Comparison of ENCODE assay signal across 23 mouse cellular contexts in the genomic region with DNA sequence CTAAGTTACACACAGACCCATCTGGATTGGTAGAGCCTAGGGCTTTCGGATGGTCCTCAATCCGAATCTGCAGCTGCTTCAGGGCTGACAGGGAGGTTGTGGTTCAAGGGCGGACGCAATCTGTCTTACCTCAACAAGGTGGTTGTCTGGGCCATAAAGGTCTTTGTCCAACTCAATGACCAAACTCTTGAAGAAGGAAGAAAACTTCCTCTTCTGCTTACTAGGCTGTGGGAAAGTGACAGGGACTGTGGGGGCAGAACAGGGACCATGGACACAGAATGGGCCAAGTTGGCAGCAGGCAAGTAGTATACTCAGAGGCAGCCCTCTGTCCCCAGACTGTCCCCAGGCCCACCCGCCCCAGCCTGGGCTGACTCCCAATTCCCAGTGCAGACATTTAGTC. TPM values are rescaled to one million over a fixed set of nuclear protein-coding genes. Genes with fewer than 3 reads are reported as not detected.
DNase-seq lines count a peak whose midpoint lies in the region; ATAC-seq and TF ChIP-seq lines count a peak whose summit lies in the region.
"Had no signal": no experiment of that assay in that cellular context is flagged by ENCODE, and none has a peak within 500 bp of the region (broad histone marks: within the 10 kb centered on the region; RNA-seq: fewer than 3 reads in every experiment).

No protein-coding gene starts in this region.

- peak overlapping the region; percentile 84 for H3K27ac ChIP-seq in hindbrain, embryonic 10.5 days
- H3K27ac ChIP-seq in hindbrain, postnatal 0 days: no peak overlapping the region
- peak overlapping the region; percentile 85; the same call in 1 of the 2 replicates for H3K27ac ChIP-seq in hindbrain, embryonic 11.5 days (ENCODE audit: low read depth, low read length)
- peak overlapping the region; percentile 96 for H3K27ac ChIP-seq in midbrain, embryonic 12.5 days (replicated peaks)
- H3K27ac ChIP-seq in neural tube, embryonic 14.5 days (ENCODE audit: low read depth, low read length): peak overlapping the region; percentile 78; the same call in 1 of the 2 replicates
- H3K27ac ChIP-seq: embryonic facial prominence, embryonic 13.5 days; heart, adult 2 months; heart, embryonic 15.5 days; limb, embryonic 12.5 days; liver, embryonic 14.5 days had no signal

- H3K9me3 ChIP-seq in hindbrain, embryonic 10.5 days: no peaks in the 10 kb centered on the region
- no peaks in the 10 kb centered on the region for H3K9me3 ChIP-seq in hindbrain, postnatal 0 days (ENCODE audit: low read length)
- H3K9me3 ChIP-seq in hindbrain, embryonic 11.5 days (ENCODE audit: control insufficient read depth, low read length): no peaks in the 10 kb centered on the region
- no peaks in the 10 kb centered on the region for H3K9me3 ChIP-seq in midbrain, embryonic 12.5 days
- no peaks in the 10 kb centered on the region for H3K9me3 ChIP-seq in neural tube, embryonic 14.5 days (ENCODE audit: control insufficient read depth, low read length)
- H3K9me3 ChIP-seq: embryonic facial prominence, embryonic 13.5 days; heart, embryonic 15.5 days; limb, embryonic 12.5 days had no signal

- peaks cover 73% of the 10 kb centered on the region for H3K27me3 ChIP-seq in hindbrain, embryonic 10.5 days (ENCODE audit: insufficient read depth, poor library complexity, severe bottlenecking)
- no peaks in the 10 kb centered on the region for H3K27me3 ChIP-seq in hindbrain, postnatal 0 days (ENCODE audit: insufficient read depth, low read length)
- peaks cover 9% of the 10 kb centered on the region for H3K27me3 ChIP-seq in hindbrain, embryonic 11.5 days (ENCODE audit: control insufficient read depth, insufficient read depth, low read length)
- peaks cover 22% of the 10 kb centered on the region for H3K27me3 ChIP-seq in midbrain, embryonic 12.5 days
- no peaks in the 10 kb centered on the region for H3K27me3 ChIP-seq in neural tube, embryonic 14.5 days (ENCODE audit: control insufficient read depth, insufficient read depth, low read length)
- H3K27me3 ChIP-seq: heart, embryonic 15.5 days had no signal

- no peak for DNase-seq in hindbrain, embryonic 10.5 days (ENCODE audit: low spot score)
- no peak for DNase-seq in hindbrain, postnatal 0 days (ENCODE audit: low spot score)
- DNase-seq in hindbrain, embryonic 11.5 days (ENCODE audit: low spot score): no peak
- DNase-seq in embryo, embryonic 9.5 days (ENCODE audit: extremely low spot score): no peak
- no peak for DNase-seq in urinary bladder, postnatal 10 days (ENCODE audit: low spot score)
- no peak for DNase-seq in frontal cortex, adult 2 months (ENCODE audit: extremely low spot score in 1 of 2, low spot score in 1 of 2)
- DNase-seq: adrenal gland, adult 2 months; cerebellum, adult 8-10 months; gastrocnemius, adult 2 months; heart, adult 2 months; kidney, adult 11 months; kidney, postnatal 10 days; right cerebral cortex, postnatal 4 days had no signal

- no peak overlapping the region for H3K4me3 ChIP-seq in hindbrain, embryonic 10.5 days
- no peak overlapping the region for H3K4me3 ChIP-seq in hindbrain, postnatal 0 days (ENCODE audit: low read length)
- H3K4me3 ChIP-seq in hindbrain, embryonic 11.5 days (ENCODE audit: low read depth, low read length): no peak overlapping the region
- H3K4me3 ChIP-seq in midbrain, embryonic 12.5 days: no peak overlapping the region
- H3K4me3 ChIP-seq in neural tube, embryonic 14.5 days (ENCODE audit: low read depth, low read length): no peak overlapping the region
- H3K4me3 ChIP-seq: embryonic facial prominence, embryonic 13.5 days; gastrocnemius, adult 2 months; heart, adult 2 months; heart, embryonic 15.5 days; limb, embryonic 12.5 days had no signal

- TF ChIP-seq CTCF in hindbrain, postnatal 0 days (IDR thresholded peaks at IDR 0.05; ENCODE audit: low read depth): no peak

- 90% methylated on average over 5 of the region's 5 CpGs for WGBS in hindbrain, embryonic 10.5 days
- WGBS in hindbrain, postnatal 0 days: 83% methylated on average over 5 of the region's 5 CpGs
- WGBS in hindbrain, embryonic 11.5 days: 95% methylated on average over 5 of the region's 5 CpGs
- 95% methylated on average over 5 of the region's 5 CpGs for WGBS in midbrain, embryonic 12.5 days
- WGBS in neural tube, embryonic 14.5 days: 85% methylated on average over 5 of the region's 5 CpGs

- H3K4me2 ChIP-seq in hindbrain, postnatal 0 days (ENCODE audit: low read depth, low read length): no peak overlapping the region
- no peak overlapping the region for H3K4me2 ChIP-seq in hindbrain, embryonic 11.5 days (replicated peaks; ENCODE audit: low read depth, low read length)
- H3K4me2 ChIP-seq in midbrain, embryonic 12.5 days (replicated peaks): peak overlapping the region; percentile 42
- H3K4me2 ChIP-seq in neural tube, embryonic 14.5 days (ENCODE audit: low read depth, low read length): no peak overlapping the region
- H3K4me2 ChIP-seq: embryonic facial prominence, embryonic 13.5 days; heart, embryonic 15.5 days; limb, embryonic 12.5 days had no signal

- H3K9ac ChIP-seq in hindbrain, postnatal 0 days (replicated peaks; ENCODE audit: low read length): no peak overlapping the region
- H3K9ac ChIP-seq in hindbrain, embryonic 11.5 days (ENCODE audit: low read depth, low read length): no peak overlapping the region
- peak overlapping the region; percentile 51 for H3K9ac ChIP-seq in midbrain, embryonic 12.5 days (replicated peaks)
- no peak overlapping the region for H3K9ac ChIP-seq in neural tube, embryonic 14.5 days (replicated peaks; ENCODE audit: low read depth, low read length)
- H3K9ac ChIP-seq: embryonic facial prominence, embryonic 13.5 days; heart, embryonic 15.5 days; limb, embryonic 12.5 days; liver, embryonic 14.5 days had no signal

- peaks cover 52% of the 10 kb centered on the region for H3K36me3 ChIP-seq in hindbrain, embryonic 10.5 days
- H3K36me3 ChIP-seq in hindbrain, postnatal 0 days (ENCODE audit: insufficient read depth, low read length): peaks cover 11% of the 10 kb centered on the region
- no peaks in the 10 kb centered on the region; the same call in 1 of the 2 replicates for H3K36me3 ChIP-seq in hindbrain, embryonic 11.5 days (ENCODE audit: control insufficient read depth, insufficient read depth, low read length)
- H3K36me3 ChIP-seq in midbrain, embryonic 12.5 days: peaks cover 54% of the 10 kb centered on the region
- H3K36me3 ChIP-seq in neural tube, embryonic 14.5 days (ENCODE audit: control insufficient read depth, insufficient read depth, low read length): peaks cover 40% of the 10 kb centered on the region

- peaks cover 72% of the 10 kb centered on the region for H3K4me1 ChIP-seq in hindbrain, embryonic 10.5 days (replicated peaks)
- H3K4me1 ChIP-seq in hindbrain, postnatal 0 days (ENCODE audit: insufficient read depth, low read length): peaks cover 25% of the 10 kb centered on the region
- H3K4me1 ChIP-seq in hindbrain, embryonic 11.5 days (replicated peaks; ENCODE audit: control insufficient read depth, insufficient read depth, low read length): peaks cover 30% of the 10 kb centered on the region
- peaks cover 67% of the 10 kb centered on the region for H3K4me1 ChIP-seq in midbrain, embryonic 12.5 days
- peaks cover 49% of the 10 kb centered on the region for H3K4me1 ChIP-seq in neural tube, embryonic 14.5 days (ENCODE audit: control insufficient read depth, insufficient read depth, low read length)

- no peak for ATAC-seq in hindbrain, postnatal 0 days
- ATAC-seq in hindbrain, embryonic 11.5 days (ENCODE audit: low FRiP score): no peak
- ATAC-seq in midbrain, embryonic 12.5 days (ENCODE audit: low FRiP score, low read depth): no peak
- ATAC-seq in neural tube, embryonic 14.5 days (ENCODE audit: low read depth): no peak

RNA-seq across cellular contexts. Expression of a gene that starts 8.7 kb away (rescaled TPM):
- 16.5 and 19.3 TPM in 2 replicates for polyA plus RNA-seq in hindbrain, embryonic 10.5 days (2016; fragmentation: Nextera tagmentation; extraction: Ambion mirVana)
- 38.3 and 46.2 TPM in 2 replicates for total RNA-seq in hindbrain, postnatal 0 days (2014; rRNA removed)
- 25.0 and 26.9 TPM in 2 replicates for polyA plus RNA-seq in hindbrain, postnatal 0 days (2015; fragmentation: Nextera tagmentation; extraction: Ambion mirVana)
- 8.6 and 8.7 TPM in 2 replicates for polyA plus RNA-seq in hindbrain, embryonic 11.5 days (2014; fragmentation: Nextera tagmentation; extraction: Ambion mirVana)
- 18.3 and 22.1 TPM in 2 replicates for polyA plus RNA-seq in midbrain, embryonic 12.5 days (2016; fragmentation: Nextera tagmentation; extraction: Ambion mirVana)
- 13.3 and 13.6 TPM in 2 replicates for polyA plus RNA-seq in neural tube, embryonic 14.5 days (2014; fragmentation: Nextera tagmentation; extraction: Ambion mirVana)
- 47.1 and 50.5 TPM in 2 replicates for polyA plus RNA-seq in frontal cortex, adult 2 months (2012; rRNA removed)

RNA-seq across cellular contexts. Expression of a gene that starts 18.0 kb away (rescaled TPM):
- polyA plus RNA-seq in hindbrain, embryonic 10.5 days (2016; fragmentation: Nextera tagmentation; extraction: Ambion mirVana): 125 and 159 TPM in 2 replicates
- 60.6 and 65.6 TPM in 2 replicates for total RNA-seq in hindbrain, postnatal 0 days (2014; rRNA removed)
- polyA plus RNA-seq in hindbrain, postnatal 0 days (2015; fragmentation: Nextera tagmentation; extraction: Ambion mirVana): 65.4 and 66.5 TPM in 2 replicates
- polyA plus RNA-seq in hindbrain, embryonic 11.5 days (2014; fragmentation: Nextera tagmentation; extraction: Ambion mirVana): 121 and 136 TPM in 2 replicates
- 126 TPM in 2 replicates for polyA plus RNA-seq in midbrain, embryonic 12.5 days (2016; fragmentation: Nextera tagmentation; extraction: Ambion mirVana)
- 80.3 and 89.8 TPM in 2 replicates for polyA plus RNA-seq in neural tube, embryonic 14.5 days (2014; fragmentation: Nextera tagmentation; extraction: Ambion mirVana)
- polyA plus RNA-seq in frontal cortex, adult 2 months (2012; rRNA removed): 78.1 and 86.2 TPM in 2 replicates

RNA-seq across cellular contexts. Expression of a gene that starts 28.9 kb away (rescaled TPM):
- 22.8 and 35.7 TPM in 2 replicates for polyA plus RNA-seq in hindbrain, embryonic 10.5 days (2016; fragmentation: Nextera tagmentation; extraction: Ambion mirVana)
- 246 and 262 TPM in 2 replicates for total RNA-seq in hindbrain, postnatal 0 days (2014; rRNA removed)
- polyA plus RNA-seq in hindbrain, postnatal 0 days (2015; fragmentation: Nextera tagmentation; extraction: Ambion mirVana): 114 and 128 TPM in 2 replicates
- 42.3 and 45.9 TPM in 2 replicates for polyA plus RNA-seq in hindbrain, embryonic 11.5 days (2014; fragmentation: Nextera tagmentation; extraction: Ambion mirVana)
- 108 and 120 TPM in 2 replicates for polyA plus RNA-seq in midbrain, embryonic 12.5 days (2016; fragmentation: Nextera tagmentation; extraction: Ambion mirVana)
- polyA plus RNA-seq in neural tube, embryonic 14.5 days (2014; fragmentation: Nextera tagmentation; extraction: Ambion mirVana): 139 and 179 TPM in 2 replicates
- 116 and 135 TPM in 2 replicates for polyA plus RNA-seq in frontal cortex, adult 2 months (2012; rRNA removed)

RNA-seq across cellular contexts. Expression of a gene that starts 38.7 kb away (rescaled TPM):
- 0.07 and 0.10 TPM in 2 replicates for polyA plus RNA-seq in hindbrain, embryonic 10.5 days (2016; fragmentation: Nextera tagmentation; extraction: Ambion mirVana)
- not detected in 2 replicates for total RNA-seq in hindbrain, postnatal 0 days (2014; rRNA removed)
- 0.09 and 0.16 TPM in 2 replicates for polyA plus RNA-seq in hindbrain, postnatal 0 days (2015; fragmentation: Nextera tagmentation; extraction: Ambion mirVana)
- 0.14 TPM in 1 of 2 replicates, not detected in the other for polyA plus RNA-seq in hindbrain, embryonic 11.5 days (2014; fragmentation: Nextera tagmentation; extraction: Ambion mirVana)
- polyA plus RNA-seq in midbrain, embryonic 12.5 days (2016; fragmentation: Nextera tagmentation; extraction: Ambion mirVana): 0.06 and 0.09 TPM in 2 replicates
- polyA plus RNA-seq in neural tube, embryonic 14.5 days (2014; fragmentation: Nextera tagmentation; extraction: Ambion mirVana): 0.14 and 0.16 TPM in 2 replicates
- polyA plus RNA-seq in frontal cortex, adult 2 months (2012; rRNA removed): 0.18 and 0.59 TPM in 2 replicates
- total RNA-seq: adrenal gland, adult 2 months; CH12.LX; gastrocnemius, adult 2 months; heart, adult 2 months; hematopoietic stem cell, adult 5-6 weeks; megakaryocyte progenitor cell, adult 5-6 weeks had no signal
- polyA plus RNA-seq: adrenal gland, adult 2 months; heart, embryonic 15.5 days; liver, embryonic 14.5 days; lung, embryonic 16.5 days had no signal

RNA-seq across cellular contexts. Expression of a gene that starts 54.5 kb away (rescaled TPM):
- polyA plus RNA-seq in hindbrain, embryonic 10.5 days (2016; fragmentation: Nextera tagmentation; extraction: Ambion mirVana): 0.17 TPM in 1 of 2 replicates, not detected in the other
- 0.10 TPM in 1 of 2 replicates, not detected in the other for total RNA-seq in hindbrain, postnatal 0 days (2014; rRNA removed)
- 0.16 and 0.21 TPM in 2 replicates for polyA plus RNA-seq in hindbrain, postnatal 0 days (2015; fragmentation: Nextera tagmentation; extraction: Ambion mirVana)
- polyA plus RNA-seq in hindbrain, embryonic 11.5 days (2014; fragmentation: Nextera tagmentation; extraction: Ambion mirVana): 0.20 and 0.33 TPM in 2 replicates
- 0.16 and 0.19 TPM in 2 replicates for polyA plus RNA-seq in midbrain, embryonic 12.5 days (2016; fragmentation: Nextera tagmentation; extraction: Ambion mirVana)
- 0.17 and 0.45 TPM in 2 replicates for polyA plus RNA-seq in neural tube, embryonic 14.5 days (2014; fragmentation: Nextera tagmentation; extraction: Ambion mirVana)
- polyA plus RNA-seq in frontal cortex, adult 2 months (2012; rRNA removed): 0.42 and 0.62 TPM in 2 replicates
- total RNA-seq: adrenal gland, adult 2 months; CH12.LX; hematopoietic stem cell, adult 5-6 weeks; megakaryocyte progenitor cell, adult 5-6 weeks had no signal
